Mouse (Mus musculus): ENCODE measurements around the gene Fam57b.

Fam57b gene

GRCm38 (mm10) chr7:126868003-126868402 is 70.5 kb downstream of the Fam57b start:
- in situ Hi-C loops (cut with MboI, MseI): no loop called here

- in situ Hi-C loops (cut with MboI, MseI): no loop called here
Measured at GRCm38 (mm10) chr7:126869780-126870519, 72.5 kb downstream of the Fam57b start.

- in situ Hi-C loops (cut with MboI, MseI): no loop called here
Measured at GRCm38 (mm10) chr7:126870520-126870891, 73.0 kb downstream of the Fam57b start.

- in situ Hi-C loops (cut with MboI, MseI): loop anchor here (5.0 kb wide), 1 partner anchor 50 kb away; the partner anchor contains the start of gene Kctd13
Measured at GRCm38 (mm10) chr7:126877239-126877638, 79.8 kb downstream of the Fam57b start.
